Mouse (Mus musculus) C2C12 (cell line): ENCODE results near the gene Hydin.

Experiments
- CEBPB ChIP-seq: IDR thresholded peaks from one replicate; pipeline ENCODE4 v1.6.1; 2011; ENCODE audit warnings: low read depth, mild to moderate bottlenecking, control low read depth, moderate library complexity
- CTCF ChIP-seq: IDR thresholded peaks from one replicate; pipeline ENCODE4 v1.5.1; 2011; ENCODE audit not compliant: control insufficient read depth, insufficient read depth, insufficient read length
- FOSL1 ChIP-seq: IDR thresholded peaks from one replicate; pipeline ENCODE4 v1.8.0; 2011; ENCODE audit warnings: mild to moderate bottlenecking, low read length; ENCODE audit not compliant: poor library complexity, insufficient read depth, severe bottlenecking
- MAX ChIP-seq: IDR thresholded peaks from one replicate; pipeline ENCODE4 v1.6.1; 2011; ENCODE audit warnings: mild to moderate bottlenecking, control low read depth
- MYOD1 ChIP-seq: IDR thresholded peaks from one replicate; pipeline ENCODE4 v1.6.1; 2011; ENCODE audit warnings: low read depth; ENCODE audit not compliant: control insufficient read depth, insufficient read length
- MYOG ChIP-seq: IDR thresholded peaks from one replicate; pipeline ENCODE4 v1.6.1; 2011; ENCODE audit not compliant: control insufficient read depth, insufficient read length; ENCODE audit errors: extremely low read depth
- USF1 ChIP-seq: IDR thresholded peaks from one replicate; pipeline ENCODE4 v1.6.1; 2011; ENCODE audit warnings: low read depth, mild to moderate bottlenecking, control low read depth, moderate library complexity

- TF ChIP-seq CTCF = no peak
- no peak for TF ChIP-seq MYOD1
- TF ChIP-seq MAX = no peak
- no peak for TF ChIP-seq USF1
- no peak for TF ChIP-seq FOSL1
- TF ChIP-seq CEBPB = no peak
- TF ChIP-seq MYOG = no peak
These were observed 151.0 kb downstream of the Hydin start for GRCm38 (mm10) chr8:110417801-110418200.
